Mouse (Mus musculus) lung, postnatal 0 days (tissue): ENCODE data around the gene Cd3e.

Experiments
- CTCF ChIP-seq: IDR thresholded peaks from 2 replicates; pipeline ENCODE4 v1.5.1; 2016; ENCODE audit warnings: antibody characterized with exemption, mild to moderate bottlenecking
- EP300 ChIP-seq: IDR thresholded peaks from 2 replicates; pipeline ENCODE4 v1.6.1; 2016; ENCODE audit warnings: antibody characterized with exemption, mild to moderate bottlenecking, control low read depth

DNA sequence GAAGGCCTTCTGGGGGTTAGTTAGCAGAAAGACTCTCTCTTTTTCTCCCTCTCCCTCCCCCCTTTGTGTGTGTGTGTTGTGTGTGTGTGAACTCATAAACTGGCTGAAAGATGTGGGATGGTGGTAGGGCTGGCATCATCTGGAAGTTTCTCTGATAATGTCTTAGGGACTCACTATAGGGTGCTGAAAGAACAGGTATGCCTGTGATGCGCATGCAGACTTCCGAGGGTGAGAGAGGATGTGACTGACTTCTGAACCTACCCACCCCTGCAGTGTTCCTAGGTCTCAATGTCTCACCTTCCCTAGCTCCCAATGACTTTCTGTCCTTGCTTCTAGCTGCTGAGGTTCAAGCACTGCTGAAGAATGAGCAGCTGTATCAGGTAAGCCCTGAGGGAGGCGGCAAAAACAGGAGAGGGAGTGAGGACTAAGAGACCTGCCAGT lies 23.7 kb downstream of the Cd3e start:
- TF ChIP-seq CTCF (no peak), EP300 (no peak)
